ENCODE assay signal across 8 mouse cellular contexts in genomic region chr10:60106531-60107186, GRCm38 (mm10). TPM values are rescaled to one million over a fixed set of nuclear protein-coding genes. Genes with fewer than 3 reads are reported as not detected.
A peak's percentile ranks its signal among the peaks of the same experiment; 100 is the strongest.
DNase-seq lines count a peak whose midpoint lies in the region; ATAC-seq lines count a peak whose summit lies in the region.

No protein-coding gene starts in this region.

- H3K4me2 ChIP-seq in liver, embryonic 16.5 days (ENCODE audit: low read depth, low read length), result peak overlapping the region; percentile 60
- H3K4me2 ChIP-seq in neural tube, embryonic 13.5 days, result peak overlapping the region; percentile 77

- no peaks in the 10 kb centered on the region for H3K36me3 ChIP-seq in liver, embryonic 16.5 days (ENCODE audit: control insufficient read depth, insufficient read depth)
- no peaks in the 10 kb centered on the region for H3K36me3 ChIP-seq in neural tube, embryonic 13.5 days

- H3K27ac ChIP-seq in liver, embryonic 16.5 days (ENCODE audit: low read length), result no peak overlapping the region
- H3K27ac ChIP-seq in neural tube, embryonic 13.5 days (replicated peaks), result peak overlapping the region; percentile 97

- peak; percentile 46 to 48 for DNase-seq in B cell, adult 2 months
- peak; percentile 50 for DNase-seq in ES-CJ7 (ENCODE audit: low read depth, low spot score)
- DNase-seq in cerebellum, postnatal 36 days, result peak; percentile 58 to 61
- no peak for DNase-seq in yolk sac, embryonic 10.5 days (ENCODE audit: low spot score)

- H3K4me1 ChIP-seq in liver, embryonic 16.5 days (ENCODE audit: control insufficient read depth, low read depth, low read length), result peaks cover 3% of the 10 kb centered on the region
- peaks cover 65% of the 10 kb centered on the region for H3K4me1 ChIP-seq in neural tube, embryonic 13.5 days (replicated peaks)

- H3K9ac ChIP-seq in liver, embryonic 16.5 days (ENCODE audit: low read depth, low read length), result 0 out of 2 replicates have a peak overlapping the region, but pooled peaks have one; percentile 16
- H3K9ac ChIP-seq in neural tube, embryonic 13.5 days, result peak overlapping the region; percentile 96

- peak; percentile 54 for ATAC-seq in granulocyte monocyte progenitor cell, adult 5-6 weeks (replicated peaks; ENCODE audit: poor library complexity, severe bottlenecking)
- peak; percentile 63 for ATAC-seq in inflammation-experienced regulatory T-cells, adult 6 months
- no peak for ATAC-seq in liver, embryonic 16.5 days (ENCODE audit: low read depth)
- peak; percentile 75 for ATAC-seq in neural tube, embryonic 13.5 days (ENCODE audit: low read depth)

- H3K9me3 ChIP-seq in liver, embryonic 16.5 days (replicated peaks; ENCODE audit: control insufficient read depth, low read length), result no peaks in the 10 kb centered on the region
- H3K9me3 ChIP-seq in neural tube, embryonic 13.5 days, result no peaks in the 10 kb centered on the region

- H3K4me3 ChIP-seq in liver, embryonic 16.5 days (ENCODE audit: low read depth, low read length), result peak overlapping the region; percentile 45
- peak overlapping the region; percentile 84 for H3K4me3 ChIP-seq in neural tube, embryonic 13.5 days

- whole genome bisulfite sequencing in liver, embryonic 16.5 days (ENCODE audit: insufficient replicate concordance), result under 1% methylated on average over 53 of the region's 57 CpGs
- WGBS in neural tube, embryonic 13.5 days, result 1% methylated on average over 56 of the region's 57 CpGs

- H3K27me3 ChIP-seq in liver, embryonic 16.5 days (ENCODE audit: control insufficient read depth, insufficient read depth, low read depth, low read length), result peaks cover 58% of the 10 kb centered on the region
- no peaks in the 10 kb centered on the region for H3K27me3 ChIP-seq in neural tube, embryonic 13.5 days

RNA-seq across cellular contexts. Expression of gene Spock2, which starts 0.6 kb away (rescaled TPM):
- 0.23 TPM in 1 of 2 replicates, not detected in the other for total RNA-seq in granulocyte monocyte progenitor cell, adult 5-6 weeks (2014; fragmentation: Nextera tagmentation)
- not detected in 2 replicates for total RNA-seq in granulocyte monocyte progenitor cell, adult 5-6 weeks (2017)
- 1 to 10 TPM; 1.5 to 8.7 (median 8.0) TPM for polyA plus RNA-seq in inflammation-experienced regulatory T-cells, adult 6 months (2017; shearing (Covaris generic))
- 0.02 and 0.14 TPM in 2 replicates for polyA plus RNA-seq in liver, embryonic 16.5 days (2015; fragmentation: Nextera tagmentation; extraction: Ambion mirVana)
- 99.9 and 103 TPM in 2 replicates for polyA plus RNA-seq in neural tube, embryonic 13.5 days (2015; fragmentation: Nextera tagmentation; extraction: Ambion mirVana)

Comparison
In these comparisons a context has a peak if more than half of its experiments do, and no peak if none do; other contexts are left out.
1. RNA of gene Spock2, which starts 0.6 kb away (polyA plus RNA-seq): 99.9 to 103 TPM in neural tube, embryonic 13.5 days; 1.5 to 8.7 TPM in inflammation-experienced regulatory T-cells, adult 6 months and 0.02 to 0.14 TPM in liver, embryonic 16.5 days; every median in the first group is over 10 times any median in the second.